ENCODE assay signal across 9 mouse cellular contexts in genomic region chr16:21488413-21488812, GRCm38 (mm10).
DNase-seq lines count a peak whose midpoint lies in the region; ATAC-seq and TF ChIP-seq lines count a peak whose summit lies in the region.
"Had no signal": no experiment of that assay in that cellular context is flagged by ENCODE, and none has a peak within 500 bp of the region (broad histone marks: within the 10 kb centered on the region; RNA-seq: fewer than 3 reads in every experiment).

No protein-coding gene starts in this region.

- H3K27ac ChIP-seq in heart, adult 2 months = no peak overlapping the region
- no peak overlapping the region for H3K27ac ChIP-seq in spleen, adult 2 months (ENCODE audit: insufficient read depth, low read length)
- H3K27ac ChIP-seq: limb, embryonic 15.5 days had no signal

- 47% methylated on average over 4 of the region's 4 CpGs for WGBS in heart, adult 2 months
- WGBS in spleen, adult 2 months = 51% methylated on average over 4 of the region's 4 CpGs

- H3K79me2 ChIP-seq in heart, adult 2 months (replicated peaks; ENCODE audit: control insufficient read depth, insufficient read depth, low read length) = no peaks in the 10 kb centered on the region

- TF ChIP-seq CTCF in heart, adult 2 months (IDR thresholded peaks at IDR 0.05) = peak; percentile 92
- TF ChIP-seq CTCF in spleen, adult 2 months (IDR thresholded peaks at IDR 0.05; ENCODE audit: extremely low read depth, insufficient read depth, insufficient read length, insufficient replicate concordance) = peak; percentile 77; the same call in 1 of the 2 replicates

- no peak for TF ChIP-seq POLR2A in heart, adult 2 months (IDR thresholded peaks at IDR 0.05; ENCODE audit: insufficient read depth, low read depth, low read length)
- no peak for TF ChIP-seq POLR2A in spleen, adult 2 months (IDR thresholded peaks at IDR 0.05; ENCODE audit: low read depth, low read length)

- H3K27me3 ChIP-seq in heart, adult 2 months (ENCODE audit: control insufficient read depth, insufficient read depth, low read length) = no peaks in the 10 kb centered on the region
- no peaks in the 10 kb centered on the region for H3K27me3 ChIP-seq in spleen, adult 2 months (ENCODE audit: control insufficient read depth, insufficient read depth, low read length)
- H3K27me3 ChIP-seq: limb, embryonic 15.5 days had no signal

- H3K9ac ChIP-seq in heart, adult 2 months (ENCODE audit: low read depth, low read length) = no peak overlapping the region
- H3K9ac ChIP-seq: limb, embryonic 15.5 days had no signal

- peak; percentile 80 for TF ChIP-seq EP300 in heart, adult 2 months (IDR thresholded peaks at IDR 0.05; ENCODE audit: insufficient read depth, low read depth, low read length)

- ATAC-seq in megakaryocyte, adult 5-6 weeks (ENCODE audit: poor library complexity, severe bottlenecking) = peak; percentile 60

- no peaks in the 10 kb centered on the region for H3K36me3 ChIP-seq in heart, adult 2 months (ENCODE audit: control insufficient read depth, insufficient read depth, low read length)
- no peaks in the 10 kb centered on the region; the same call in 1 of the 2 replicates for H3K36me3 ChIP-seq in spleen, adult 2 months (ENCODE audit: control insufficient read depth, insufficient read depth, low read length)
- H3K36me3 ChIP-seq: limb, embryonic 15.5 days had no signal

- intact Hi-C loops in heart, adult 2 months (cut with DNase I) = loop anchor here (1.0 to 5.0 kb wide), 3 partner anchors 49 to 324 kb away; no protein-coding TSS in a partner anchor
- intact Hi-C loops in gastrocnemius, postnatal 14 days (cut with DNase I; ENCODE audit: low total_unique reads) = loop anchor here (5.0 kb wide), 1 partner anchor 239 kb away; no protein-coding TSS in a partner anchor

- DNase-seq in heart, adult 2 months = peak; percentile 32 to 46
- DNase-seq in heart, adult 11 months = no peak
- peak; percentile 23 for DNase-seq in MEL-GATA-1-ER (ENCODE audit: extremely low read depth, low read depth)
- DNase-seq in cerebellum, adult 9-11 months = peak; percentile 12
- DNase-seq in gastrocnemius, postnatal 14 days = peak; percentile 33
- peak; percentile 38 for DNase-seq in layer of hippocampus, adult 9-11 months
- DNase-seq in spleen, adult 2 months (ENCODE audit: low read depth in 1 of 2, low spot score in 2 of 2) = peak in 1 of 2 experiments; percentile 50

- H3K4me3 ChIP-seq in heart, adult 2 months = no peak overlapping the region
- H3K4me3 ChIP-seq in spleen, adult 2 months (ENCODE audit: extremely low read depth, insufficient read depth, insufficient read length) = no peak overlapping the region
- H3K4me3 ChIP-seq: limb, embryonic 15.5 days had no signal

- H3K4me1 ChIP-seq in heart, adult 2 months (ENCODE audit: control insufficient read depth, insufficient read depth, low read length) = no peaks in the 10 kb centered on the region
- peaks cover 2% of the 10 kb centered on the region; the same call in 1 of the 2 replicates for H3K4me1 ChIP-seq in spleen, adult 2 months (ENCODE audit: control insufficient read depth, insufficient read depth, insufficient read length)
